Mouse (Mus musculus) lung, postnatal 25 days (tissue): ENCODE data around the gene Cmbl.
A peak's percentile ranks its signal among the peaks of the same experiment; 100 is the strongest.
"Not testable (repeated sequence)": the region's sequence is repeated elsewhere in the genome, so short reads cannot be mapped to it uniquely, and the experiment has no call there.

Experiments used
- DNase-seq: peaks from one replicate; pipeline ENCODE4 v3.0.0; 2022; ENCODE audit warnings: low spot score

Gene Cmbl

DNA sequence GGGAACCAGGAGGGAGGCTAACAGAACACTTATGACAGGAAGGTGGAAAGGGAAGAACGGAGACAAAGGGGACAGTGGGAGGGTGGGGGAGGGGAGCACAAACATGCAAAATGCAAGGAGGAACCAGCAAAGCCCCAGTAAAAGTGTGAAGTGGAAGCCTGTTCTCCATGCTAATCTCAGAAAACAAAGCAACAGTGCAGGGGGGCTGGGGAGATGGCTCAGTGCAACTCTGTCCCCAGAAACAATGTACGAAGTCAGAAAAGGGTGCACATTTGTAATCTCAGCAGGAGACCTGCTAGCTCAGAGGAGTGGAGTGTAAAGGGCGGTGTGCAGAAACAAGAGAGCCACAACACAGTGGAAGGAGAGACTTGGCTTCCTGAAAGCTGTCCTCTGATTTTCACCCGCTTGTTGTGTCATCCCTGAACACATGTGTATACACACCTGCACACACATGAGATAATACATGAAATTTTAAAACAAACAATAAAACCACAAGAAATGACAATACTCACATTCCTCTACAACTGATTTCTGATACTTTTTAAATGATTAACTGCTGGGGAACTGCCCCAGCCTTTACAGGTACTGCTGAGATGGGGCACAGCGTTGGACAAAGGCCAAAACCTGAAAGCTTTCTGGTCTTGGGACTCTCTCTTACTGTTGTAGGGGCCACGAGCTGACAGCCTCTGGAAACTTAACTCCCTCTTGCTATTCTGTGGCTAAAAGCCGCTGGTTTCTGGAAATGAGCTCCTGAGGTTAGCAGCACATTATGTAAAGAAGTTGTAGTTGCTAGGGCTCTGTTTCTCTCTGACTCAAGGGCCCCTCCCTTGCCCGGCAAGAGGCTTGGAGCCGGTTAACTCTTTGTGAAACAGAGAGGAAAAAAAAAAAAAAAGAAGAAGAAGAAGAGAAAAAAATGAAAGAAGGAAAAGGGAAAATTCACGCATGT lies 22.9 kb upstream of the Cmbl start:
- DNase-seq = peak; percentile 24

DNA sequence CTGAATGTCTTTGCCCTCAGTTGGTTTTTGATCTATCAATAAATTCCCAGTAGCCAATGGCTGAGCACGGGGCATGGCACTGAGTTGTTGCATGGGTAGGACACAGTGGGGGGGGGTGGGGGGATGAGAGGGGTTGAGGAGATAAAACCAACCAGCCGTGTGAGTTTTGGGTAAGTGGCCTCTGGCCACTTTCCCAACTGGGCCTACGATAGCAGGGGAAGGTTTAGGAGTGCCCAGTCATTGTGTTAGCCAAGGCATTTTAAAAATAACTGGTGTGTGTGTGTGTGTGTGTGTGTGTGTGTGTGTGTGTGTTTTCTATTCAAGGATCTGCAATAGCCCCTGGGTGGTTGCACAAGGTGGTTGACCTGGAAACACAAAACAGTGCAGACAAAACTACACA lies 21.9 kb upstream of the Cmbl start:
- DNase-seq = no peak

DNA sequence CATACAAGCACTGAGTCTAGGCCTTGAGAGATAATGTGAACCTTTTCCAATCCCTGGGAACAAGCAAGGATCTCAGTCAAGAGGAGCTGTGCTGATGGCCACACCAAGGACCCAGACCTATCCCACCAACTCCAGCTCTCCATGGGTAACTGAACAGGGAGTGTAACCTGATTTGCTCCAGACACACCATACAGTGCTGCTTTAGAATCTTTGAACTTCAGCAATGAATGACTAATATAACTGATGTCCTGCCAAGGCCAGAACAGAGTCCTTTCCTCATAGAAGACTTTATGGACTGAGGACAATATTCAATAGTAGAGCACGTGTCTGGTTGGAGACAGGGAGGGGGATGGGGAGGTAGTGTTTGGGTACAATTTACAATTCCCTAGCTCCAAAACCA lies 20.1 kb upstream of the Cmbl start:
- no peak for DNase-seq

DNA sequence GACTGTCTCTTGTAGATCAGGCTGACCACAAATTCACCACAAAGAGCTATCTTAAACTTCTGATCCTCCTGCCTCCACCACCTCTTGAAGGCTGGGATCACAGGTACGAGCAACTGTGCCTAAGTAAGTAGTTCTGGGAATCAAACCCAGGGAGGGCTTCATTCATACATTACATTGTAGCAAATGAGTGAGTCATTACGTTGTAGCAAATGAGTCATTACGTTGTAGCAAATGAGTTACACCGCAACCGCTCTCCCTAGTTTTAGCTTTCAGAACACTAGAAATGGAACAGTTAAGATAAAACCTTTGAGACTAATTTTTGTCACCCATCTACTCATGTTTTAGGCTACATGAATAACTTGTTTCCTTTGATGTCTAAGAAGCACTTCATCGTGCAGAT lies 18.9 kb upstream of the Cmbl start:
- no peak for DNase-seq

DNA sequence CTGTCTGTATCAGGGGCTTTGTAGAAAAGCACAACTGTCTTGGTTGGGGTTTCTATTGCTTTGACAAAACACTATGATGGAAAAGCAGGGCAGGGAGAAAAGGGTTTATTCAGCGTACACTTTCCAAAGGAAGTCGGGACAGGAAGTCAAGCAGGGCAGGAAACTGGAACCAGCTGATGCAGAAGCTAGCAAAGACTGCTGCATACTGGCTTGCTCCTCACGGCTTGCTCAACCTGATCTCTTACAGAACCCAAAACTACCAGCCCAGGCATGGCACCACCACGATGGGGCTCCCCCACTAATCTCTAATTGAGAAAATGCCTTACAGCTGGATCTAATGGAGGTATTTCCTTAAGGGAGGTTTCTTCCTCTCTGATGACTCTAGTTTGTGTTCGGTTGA lies 17.8 kb upstream of the Cmbl start:
- DNase-seq = no peak

DNA sequence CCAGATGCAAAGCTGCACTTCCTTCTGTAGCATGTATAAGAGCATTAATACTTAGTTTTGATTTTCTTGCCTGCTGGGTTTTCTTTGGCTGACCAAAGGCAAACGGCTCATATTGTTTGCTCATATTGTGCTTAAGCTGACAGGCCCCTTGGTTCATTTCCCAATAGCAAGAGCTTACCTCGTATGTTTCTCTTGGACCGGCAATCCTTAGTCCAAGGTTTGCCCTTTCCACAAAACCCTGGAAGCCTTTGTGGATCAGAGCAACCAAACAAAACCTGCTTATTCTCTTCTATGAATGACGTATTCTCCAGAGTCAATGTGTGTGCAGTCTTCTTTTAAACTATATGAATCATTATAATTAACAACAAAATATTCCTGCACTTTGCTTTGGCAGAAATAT lies 14.8 kb upstream of the Cmbl start:
- no peak for DNase-seq

DNA sequence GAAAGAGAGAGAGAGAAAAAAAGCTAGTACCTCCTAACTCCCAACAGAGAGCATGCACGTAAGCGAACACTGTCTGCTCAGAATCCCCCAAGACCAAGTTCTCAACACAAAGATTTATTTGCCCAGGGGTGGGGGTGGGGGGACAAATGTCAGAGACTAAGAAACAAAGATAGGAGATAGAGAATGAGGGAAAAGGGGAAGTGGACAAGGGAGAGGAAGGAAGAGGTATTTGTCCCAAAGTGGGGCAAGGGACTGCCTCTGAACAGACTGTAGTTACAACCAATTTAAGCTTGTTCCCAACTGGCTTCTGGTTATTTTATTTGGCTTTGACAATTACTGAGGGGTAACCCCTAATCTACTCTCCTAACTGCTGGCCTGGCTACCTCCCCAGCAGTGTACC lies 10.3 kb upstream of the Cmbl start:
- DNase-seq = no peak

DNA sequence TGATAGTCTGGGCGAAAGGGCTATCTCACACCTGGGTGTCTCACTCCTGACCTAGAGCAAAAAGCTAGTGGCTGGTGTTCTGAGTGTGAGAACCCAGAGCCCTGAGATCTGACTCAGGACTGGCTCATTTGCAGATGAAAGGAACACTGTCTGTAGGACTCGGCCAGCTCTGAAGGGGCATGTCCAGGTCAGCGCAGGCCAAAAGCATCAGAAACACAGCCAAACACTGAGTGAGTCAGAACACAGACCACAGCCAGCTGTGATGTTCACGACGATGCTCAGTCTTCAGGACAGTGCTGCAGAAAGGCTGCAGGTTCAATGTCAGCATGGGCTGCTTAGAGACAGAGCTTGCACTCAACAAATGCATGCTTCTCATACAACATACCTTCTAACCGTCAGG lies 3.8 kb upstream of the Cmbl start:
- no peak for DNase-seq

DNA sequence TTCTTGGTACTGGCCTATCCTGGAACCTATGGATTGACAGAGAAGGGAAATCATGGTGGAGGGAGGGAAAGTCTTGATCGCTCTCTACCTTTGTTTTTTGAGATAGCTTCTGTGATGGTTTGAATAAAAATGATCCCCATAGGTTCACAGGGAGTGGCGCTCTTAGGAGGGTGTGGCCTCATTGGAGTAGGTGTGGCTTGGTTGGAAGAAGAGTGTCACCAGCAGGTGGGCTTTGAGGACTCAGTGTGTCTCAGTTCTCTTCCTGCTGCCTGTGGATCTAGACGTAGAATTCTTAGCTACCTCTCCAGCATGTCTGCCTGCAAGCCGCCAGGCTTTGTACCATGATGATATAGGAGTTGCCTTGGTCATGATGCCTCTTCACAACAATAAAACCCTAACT lies 3.2 kb upstream of the Cmbl start:
- DNase-seq = no peak

DNA sequence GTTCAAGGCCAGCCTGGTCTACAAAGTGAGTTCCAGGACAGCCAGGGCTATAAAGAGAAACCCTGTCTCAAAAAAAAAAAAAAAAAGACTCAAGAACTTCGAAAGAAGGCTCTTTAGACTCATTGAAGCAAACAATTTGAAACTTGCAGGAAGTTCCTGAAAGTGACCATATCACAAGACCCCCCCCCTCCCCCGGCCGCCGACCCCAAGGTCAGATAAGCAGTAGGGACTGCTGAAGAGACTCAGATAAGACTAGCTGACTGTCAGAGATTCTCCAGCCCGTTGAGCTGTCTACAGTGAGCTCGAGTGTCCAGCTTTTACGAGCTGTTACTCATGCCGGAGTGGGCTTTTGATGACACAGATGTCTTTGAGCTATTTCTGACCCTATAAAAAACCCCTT lies 2.3 kb upstream of the Cmbl start:
- DNase-seq = no peak

DNA sequence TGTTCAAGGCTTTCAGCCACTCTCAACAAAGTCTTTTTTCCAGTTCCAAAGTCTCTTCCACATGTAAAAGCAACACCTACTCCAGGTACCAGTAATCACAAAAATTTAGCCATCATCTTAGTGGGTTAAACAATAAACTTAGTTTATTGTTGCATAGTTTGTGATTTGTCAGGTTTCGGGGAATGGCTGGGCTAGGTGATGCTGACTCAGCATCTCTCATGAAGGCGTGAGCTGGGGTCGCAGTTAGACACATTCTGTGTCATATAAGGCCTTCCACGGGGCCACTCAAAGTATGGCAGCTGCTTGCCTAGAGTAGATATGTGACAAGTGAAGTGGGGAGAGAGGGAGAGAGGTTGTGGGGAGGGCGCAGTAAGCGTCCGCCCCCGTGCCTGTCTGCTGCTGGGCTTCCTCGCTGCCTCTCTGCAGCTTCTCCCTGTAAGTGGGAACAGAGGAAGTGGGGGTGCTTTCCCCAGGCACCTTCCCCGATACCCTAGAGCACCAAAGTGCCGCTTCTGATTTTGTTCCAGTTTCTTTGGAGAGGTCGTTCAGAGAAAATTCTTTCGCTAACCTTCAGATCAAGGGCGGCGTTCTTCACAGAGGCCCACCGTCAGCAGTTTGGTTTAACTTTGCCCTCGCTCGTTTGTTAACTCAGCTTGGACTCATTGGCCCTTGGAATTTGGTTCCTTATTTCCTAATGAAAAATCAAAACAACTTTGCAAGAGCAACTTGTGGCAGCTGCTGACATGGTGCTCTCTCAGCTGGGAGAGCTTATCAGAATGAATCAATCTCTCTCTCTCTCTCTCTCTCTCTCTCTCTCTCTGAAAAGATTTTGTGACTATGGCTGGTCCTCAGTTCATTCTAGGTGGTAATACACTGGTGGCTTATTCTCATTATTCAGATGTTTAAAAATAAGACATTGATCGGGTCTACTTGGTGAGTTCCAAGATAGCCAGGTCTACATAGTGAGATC lies 1.3 kb upstream of the Cmbl start:
- no peak for DNase-seq

DNA sequence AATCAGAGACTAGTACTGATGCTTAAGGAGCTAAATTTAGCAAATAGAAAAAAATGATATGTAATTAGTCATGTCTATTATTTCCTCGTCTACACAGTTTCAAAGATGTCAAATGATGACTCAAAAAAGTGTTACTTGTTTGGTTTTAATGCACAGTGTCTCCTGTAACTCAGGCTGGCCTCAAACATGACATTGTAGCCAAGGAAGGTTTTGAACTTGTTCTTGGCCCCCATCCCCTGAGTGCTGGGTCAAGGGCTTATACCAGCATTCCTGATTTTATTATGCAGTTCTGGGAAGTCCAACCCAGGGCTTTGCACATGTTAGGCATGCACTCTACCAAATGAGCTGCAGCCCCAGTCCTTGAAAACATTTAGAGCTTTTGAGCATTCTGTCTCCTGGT lies 597 bp downstream of the Cmbl start:
- no peak for DNase-seq

DNA sequence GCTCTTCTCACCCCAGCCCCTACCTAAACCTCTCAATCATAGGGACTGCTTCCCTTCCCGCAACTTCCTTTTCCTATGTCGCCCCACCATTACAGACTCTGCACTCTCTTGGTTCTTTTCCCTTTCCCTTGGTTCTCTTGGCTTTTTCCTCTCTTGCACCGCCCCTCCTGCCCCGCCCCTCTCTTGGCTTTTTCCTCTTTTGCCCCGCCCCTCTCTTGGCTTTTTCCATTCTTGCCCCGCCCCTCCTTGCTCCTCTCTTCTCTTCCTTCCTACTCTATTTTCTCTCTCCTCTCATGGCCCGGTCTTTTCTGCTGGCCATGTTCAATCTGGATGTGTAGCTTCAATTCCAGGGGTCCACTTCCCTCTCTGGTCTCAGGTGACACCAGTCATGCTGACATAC lies 2.2 kb downstream of the Cmbl start:
- no peak for DNase-seq

DNA sequence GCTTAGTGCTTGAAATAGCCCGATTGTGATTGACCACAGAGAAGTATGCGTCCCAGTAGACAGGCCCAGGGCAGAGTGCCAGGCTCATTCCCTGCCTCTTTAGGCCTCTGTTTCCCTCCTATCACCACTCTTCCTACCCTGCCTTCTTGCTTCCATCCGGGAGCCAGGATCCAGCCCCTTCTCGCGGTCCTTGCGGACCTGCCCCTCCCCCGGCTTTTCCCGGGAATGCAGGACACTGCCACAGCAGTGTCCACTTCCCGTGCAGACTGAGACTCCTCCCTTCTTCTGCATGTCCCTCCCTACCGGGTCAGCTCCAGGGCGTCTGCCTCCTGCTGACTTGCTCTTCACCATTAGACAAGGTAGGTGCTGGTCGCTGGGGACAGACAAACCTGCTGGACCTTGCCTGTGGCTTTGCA lies 3.4 kb downstream of the Cmbl start:
- peak; percentile 51 for DNase-seq

DNA sequence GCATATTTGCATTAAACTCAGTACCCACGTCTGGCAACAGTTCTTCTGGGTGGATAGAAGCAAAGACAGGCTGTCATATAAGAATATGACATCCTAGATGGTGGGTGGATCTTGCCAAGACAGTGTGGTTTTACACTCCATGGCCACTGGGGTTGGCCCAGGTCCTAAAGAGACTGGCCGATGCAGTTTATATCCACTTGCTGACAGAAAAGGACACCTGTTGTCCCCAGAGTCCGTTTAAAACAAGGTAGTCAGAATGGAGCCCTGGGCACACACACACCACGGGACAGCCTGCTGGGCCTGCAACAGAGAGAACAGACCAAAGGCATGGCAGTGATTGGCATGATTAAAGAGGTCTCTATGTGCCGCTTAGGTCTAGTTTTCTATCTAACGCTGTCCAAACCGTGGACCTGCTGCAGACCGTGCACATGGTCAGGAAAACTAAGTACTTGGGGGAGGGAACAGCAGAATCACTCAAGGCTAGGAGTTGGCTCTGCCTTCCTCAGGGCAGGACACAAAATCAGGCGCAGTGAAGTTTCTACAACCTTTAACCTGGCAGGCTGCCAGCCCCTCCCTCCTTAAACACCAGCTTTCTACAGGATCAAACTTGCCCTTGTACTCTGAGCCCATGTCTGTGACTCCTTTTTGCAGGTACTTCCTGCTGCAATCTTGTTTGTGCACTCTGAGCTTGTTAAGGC lies 4.3 kb downstream of the Cmbl start:
- DNase-seq = no peak

DNA sequence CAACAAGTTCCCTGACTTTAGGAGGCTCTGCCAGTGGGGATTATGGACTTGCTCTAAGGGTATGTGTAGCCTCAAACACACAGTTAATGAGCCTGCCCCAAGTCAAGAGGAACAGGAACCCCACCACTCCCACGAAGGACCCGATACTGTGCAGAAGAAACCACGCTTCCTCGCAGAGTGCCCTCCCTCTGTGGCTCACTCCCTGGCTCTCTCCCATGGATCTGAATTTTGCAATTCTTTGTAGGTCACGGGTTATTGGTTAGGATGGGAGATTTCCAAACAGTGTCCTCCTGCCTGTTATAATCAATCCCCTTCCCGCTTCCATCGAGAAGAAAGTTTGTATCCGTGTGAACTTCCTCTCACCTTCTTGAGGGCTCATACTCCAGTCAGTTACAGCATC lies 5.8 kb downstream of the Cmbl start:
- DNase-seq = no peak

DNA sequence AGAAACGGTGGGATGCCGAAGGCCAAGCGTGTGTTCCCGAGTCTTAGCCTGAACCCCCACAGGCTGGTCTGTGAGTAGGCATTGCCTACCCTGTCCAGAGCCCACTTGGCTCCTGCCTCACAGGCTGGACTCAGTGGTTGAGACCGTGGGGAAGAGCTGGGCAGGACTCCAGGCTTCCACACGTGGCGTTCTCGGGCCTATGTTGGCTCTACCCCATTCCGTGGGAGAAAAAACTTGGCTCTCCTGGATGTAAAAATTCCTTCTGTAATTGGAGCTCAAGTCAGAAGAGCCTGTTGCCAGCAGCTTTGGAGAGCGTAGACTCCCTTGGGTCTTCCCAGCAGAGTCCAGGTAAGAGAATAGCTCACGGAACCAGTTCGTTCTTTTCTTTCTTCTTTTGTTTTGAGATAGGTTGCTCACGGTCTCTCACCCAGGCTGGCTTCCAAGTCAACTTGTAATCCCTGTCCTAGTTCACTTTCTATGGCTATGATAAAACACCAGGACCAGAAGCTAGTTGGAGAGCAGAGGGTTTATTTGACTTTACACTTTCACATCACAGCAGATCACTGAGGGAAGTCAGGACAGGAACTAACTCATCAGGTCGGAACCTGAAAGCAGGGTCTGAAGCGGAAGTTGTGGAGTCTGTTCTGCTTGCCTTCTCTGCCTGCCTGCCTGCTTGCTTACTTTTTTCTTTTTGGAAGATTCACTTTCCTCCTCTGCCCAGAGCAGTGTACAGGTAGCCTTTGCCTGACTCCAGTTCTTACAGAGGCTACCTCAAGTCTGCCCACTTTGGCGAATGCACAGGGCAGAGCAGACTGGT lies 6.9 kb downstream of the Cmbl start:
- no peak for DNase-seq

DNA sequence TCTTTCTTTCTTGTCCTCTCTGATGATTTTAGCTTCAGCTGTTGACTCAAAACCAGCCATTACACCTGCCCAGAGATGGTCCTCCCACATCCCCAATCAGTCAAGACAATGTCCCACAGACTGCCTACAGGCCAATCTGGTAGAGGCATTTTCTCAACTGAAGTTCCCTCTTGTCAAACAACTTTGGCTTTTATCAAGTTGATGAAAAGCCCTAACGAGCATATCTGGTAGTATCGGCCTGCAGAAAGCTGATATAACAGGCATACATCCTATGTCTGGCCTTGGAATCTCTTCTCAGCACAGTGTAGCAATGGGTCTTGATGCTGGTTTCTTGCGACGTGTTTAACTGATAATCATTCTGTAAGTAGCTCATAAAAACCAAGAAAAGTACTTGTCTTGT lies 8.1 kb downstream of the Cmbl start:
- no peak for DNase-seq

DNA sequence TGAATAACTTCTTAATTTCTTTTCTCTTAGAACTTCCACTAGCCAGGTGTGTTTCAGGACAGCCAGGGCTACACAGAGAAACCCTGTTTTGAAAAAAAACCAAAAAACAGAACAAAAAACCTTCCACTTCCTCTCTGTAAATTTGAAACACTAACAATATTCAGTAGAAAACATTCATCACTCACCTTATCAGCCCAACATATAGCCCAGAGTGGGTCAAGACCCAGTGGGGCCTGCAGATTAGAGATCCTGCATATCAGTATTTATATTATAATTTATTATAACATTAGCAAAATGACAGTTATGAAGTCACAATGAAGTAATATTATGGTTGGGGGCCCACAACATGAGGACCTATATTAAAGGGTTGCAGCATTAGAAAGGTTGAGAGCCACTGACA lies 8.5 kb downstream of the Cmbl start:
- no peak for DNase-seq

DNA sequence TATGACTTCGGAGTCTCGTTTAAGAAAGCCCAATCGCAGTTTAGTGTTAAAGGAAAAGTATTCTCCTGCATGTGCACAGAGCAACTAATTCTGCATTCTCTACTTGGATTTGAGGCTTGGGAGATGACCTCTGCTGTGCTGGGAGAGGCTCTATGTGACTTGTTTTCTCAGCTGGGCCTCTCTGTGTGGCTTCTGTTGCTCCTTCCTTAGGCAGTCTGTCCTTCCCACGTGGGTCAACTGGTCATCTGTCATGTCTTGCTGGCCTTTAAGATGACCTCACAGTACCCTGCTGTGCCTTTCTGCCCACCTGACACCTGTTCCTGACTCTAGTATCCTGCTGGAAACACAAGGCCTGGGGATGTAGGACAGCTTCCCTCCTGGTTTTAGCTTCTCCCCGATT lies 10.9 kb downstream of the Cmbl start:
- no peak for DNase-seq

DNA sequence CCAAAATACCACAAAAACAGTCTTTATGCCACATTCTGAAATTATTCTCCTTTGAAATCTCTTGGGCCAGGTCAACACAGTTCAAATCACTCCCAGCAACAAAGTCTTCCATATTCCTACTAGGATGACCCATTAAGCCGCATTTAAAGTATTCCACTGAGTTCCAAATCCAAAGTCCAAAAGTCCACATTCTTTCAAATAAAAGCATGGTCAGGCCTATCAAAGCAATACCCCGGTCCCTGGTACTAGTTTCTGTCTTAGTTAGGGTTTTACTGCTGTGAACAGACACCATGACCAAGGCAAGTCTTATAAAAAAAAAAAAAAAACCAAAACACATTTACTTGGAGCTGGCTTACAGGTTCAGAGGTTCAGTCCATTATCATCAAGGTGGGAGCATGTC lies 15.9 kb downstream of the Cmbl start:
- not testable (repeated sequence) for DNase-seq
